Mouse (Mus musculus) small intestine, adult 2 months (tissue): ENCODE results near the gene Clca3a1. TPM values are rescaled to one million over a fixed set of nuclear protein-coding genes. Genes with fewer than 3 reads are reported as not detected.

Experiments
- H3K27ac ChIP-seq: fragments of 200-500 bp; 2 replicates; pipeline ENCODE4 v1.5.1; 2012; ENCODE audit warnings: low read depth, low read length, control low read depth, inconsistent platforms; ENCODE audit not compliant: insufficient read depth
- H3K27me3 ChIP-seq: fragments of 200-500 bp; 2 replicates; pipeline ENCODE4 v1.6.1; 2012; ENCODE audit warnings: mild to moderate bottlenecking, moderate library complexity, low read length, inconsistent platforms; ENCODE audit not compliant: control insufficient read depth, insufficient read depth
- H3K36me3 ChIP-seq: fragments of 200-500 bp; 2 replicates; pipeline ENCODE4 v1.6.1; 2012; ENCODE audit warnings: mild to moderate bottlenecking, low read length, control low read depth, inconsistent platforms; ENCODE audit not compliant: control insufficient read depth, insufficient read depth
- H3K4me1 ChIP-seq: fragments of 200-500 bp; 2 replicates; pipeline ENCODE4 v1.6.1; 2012; ENCODE audit warnings: low read length, inconsistent platforms, mixed read lengths; ENCODE audit not compliant: control insufficient read depth, insufficient read depth, insufficient read length
- H3K4me3 ChIP-seq: fragments of 200-500 bp; 2 replicates; pipeline ENCODE4 v1.5.1; 2012; ENCODE audit warnings: low read depth, mild to moderate bottlenecking, control low read depth, inconsistent platforms, low read length, moderate library complexity
- CTCF ChIP-seq: fragments of 200-500 bp; IDR thresholded peaks from 2 replicates; pipeline ENCODE4 v1.5.1; 2012; ENCODE audit warnings: low read depth, mild to moderate bottlenecking, control low read depth, inconsistent platforms, low read length, moderate library complexity, mixed read lengths; ENCODE audit not compliant: insufficient replicate concordance, insufficient read length; ENCODE audit errors: extremely low read depth
- POLR2A ChIP-seq: fragments of 200-500 bp; IDR thresholded peaks from 2 replicates; pipeline ENCODE4 v1.6.1; 2012; ENCODE audit warnings: low read depth, mild to moderate bottlenecking, control low read depth, inconsistent platforms, low read length, moderate library complexity
- WGBS: fragments of 180-500 bp; shearing (Covaris S2); methylation state at CpG from one replicate; pipeline ENCODE4 v1.1.7; 2018; 5-methylcytosine and 5-hydroxymethylcytosine counted together
- polyA plus RNA-seq: library from polyadenylated mRNA; depleted of rRNA; stranded (reverse); fragments of >200 nt; gene quantifications from 2 replicates; pipeline ENCODE4 v1.2.3, GENCODE M21; 2012; rRNA removed

Clca3a1 gene
- polyA plus RNA-seq, 1 experiment = 4.2 TPM

GRCm38 (mm10) chr3:144688284-144688683 is 72.5 kb downstream of the Clca3a1 start:
- Histone ChIP-seq H3K27ac (0 out of 2 replicates have a peak overlapping the region, but pooled peaks have one; percentile 0), H3K36me3 (peaks cover 24% of the 10 kb centered on the region), H3K4me1 (peaks cover 4% of the 10 kb centered on the region), H3K4me3 (no peak overlapping the region), H3K27me3 (no peaks in the 10 kb centered on the region)
- WGBS = 42% methylated on average over 8 of the region's 8 CpGs
- no peak for TF ChIP-seq CTCF
- no peak for TF ChIP-seq POLR2A

DNA sequence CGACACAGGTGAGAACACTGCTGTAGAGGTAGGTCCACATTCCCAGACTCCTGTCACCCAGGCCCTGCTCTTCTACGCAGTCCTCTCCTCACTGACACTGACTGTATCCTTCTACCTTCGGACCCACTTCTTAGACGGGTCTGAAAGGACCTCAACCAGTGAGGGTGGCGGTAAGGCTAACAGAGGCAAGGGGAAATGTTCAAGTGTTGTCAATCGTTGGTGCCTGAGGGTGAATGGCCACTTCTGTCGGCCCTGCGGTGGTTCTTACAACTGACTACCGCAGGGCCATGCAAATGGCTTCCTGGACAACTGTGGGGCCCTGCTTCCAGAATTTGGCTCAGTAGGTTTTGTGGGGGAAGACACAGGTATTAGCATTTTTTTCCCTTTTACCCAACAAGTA is 73.2 kb downstream of the Clca3a1 start:
- TF ChIP-seq POLR2A (no peak), CTCF (no peak)
- Histone ChIP-seq H3K27me3 (no peaks in the 10 kb centered on the region), H3K4me1 (peaks cover 4% of the 10 kb centered on the region), H3K4me3 (no peak overlapping the region), H3K27ac (no peak overlapping the region), H3K36me3 (peaks cover 22% of the 10 kb centered on the region)
- WGBS = 92% methylated on average over 9 of the region's 9 CpGs

DNA sequence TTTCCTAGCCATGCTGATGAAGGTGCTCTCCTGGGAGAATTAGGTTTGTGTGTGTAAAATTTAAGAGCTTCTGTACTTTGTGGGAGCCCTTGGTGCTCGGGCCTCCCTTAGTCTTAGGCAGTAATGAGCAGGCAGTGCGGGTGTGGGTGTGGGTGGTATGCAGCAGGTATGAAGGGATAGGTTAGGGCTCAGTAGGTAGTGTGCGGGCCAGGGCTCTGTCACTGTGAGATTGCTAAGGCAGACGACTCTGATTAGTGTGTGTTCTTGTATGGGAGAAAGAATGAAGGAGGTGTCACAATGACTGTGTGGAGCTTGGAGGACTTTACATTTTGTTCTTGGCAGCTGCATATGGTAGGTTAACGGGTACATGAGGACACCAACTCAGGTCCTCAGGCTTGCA is 74.6 kb downstream of the Clca3a1 start:
- peaks cover 17% of the 10 kb centered on the region for H3K36me3 ChIP-seq
- H3K27me3 ChIP-seq = no peaks in the 10 kb centered on the region
- no peak overlapping the region for H3K27ac ChIP-seq
- WGBS = 90% methylated on average over 5 of the region's 5 CpGs
- TF ChIP-seq POLR2A (no peak), CTCF (no peak)
- H3K4me1 ChIP-seq = peaks cover 4% of the 10 kb centered on the region
- H3K4me3 ChIP-seq = no peak overlapping the region

GRCm38 (mm10) chr3:144683136-144683814 is 77.5 kb downstream of the Clca3a1 start:
- Histone ChIP-seq H3K4me1 (peaks cover 1% of the 10 kb centered on the region; the same call in 1 of the 2 replicates), H3K36me3 (peaks cover 10% of the 10 kb centered on the region), H3K27me3 (no peaks in the 10 kb centered on the region), H3K27ac (no peak overlapping the region), H3K4me3 (no peak overlapping the region)
- no peak for TF ChIP-seq CTCF
- no peak for TF ChIP-seq POLR2A
- WGBS = 85% methylated on average over 12 of the region's 12 CpGs

DNA sequence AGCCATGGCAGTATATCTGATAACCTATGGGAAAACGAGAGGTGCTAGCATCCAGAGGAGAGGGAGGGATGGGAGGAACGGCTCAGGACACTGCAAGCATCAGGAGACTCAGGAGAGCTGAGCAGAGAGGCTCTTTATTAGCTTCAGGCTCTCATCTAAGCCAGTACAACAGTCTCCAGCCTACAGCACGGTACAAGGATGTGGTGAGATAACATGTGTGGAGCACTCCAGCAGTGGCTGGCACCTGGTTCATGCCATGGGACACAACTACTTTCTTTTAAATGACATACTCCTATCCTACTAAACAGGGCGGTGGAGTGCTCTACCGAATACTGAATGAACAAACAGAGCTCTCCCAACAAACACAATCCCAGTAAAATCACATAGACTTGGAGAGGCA is 79.2 kb downstream of the Clca3a1 start:
- H3K36me3 ChIP-seq = peaks cover 4% of the 10 kb centered on the region; the same call in 1 of the 2 replicates
- TF ChIP-seq POLR2A (no peak), CTCF (no peak)
- H3K27me3 ChIP-seq = no peaks in the 10 kb centered on the region
- 64% methylated on average over 5 of the region's 5 CpGs for WGBS
- H3K27ac ChIP-seq = no peak overlapping the region
- H3K4me3 ChIP-seq = no peak overlapping the region
- no peaks in the 10 kb centered on the region for H3K4me1 ChIP-seq

DNA sequence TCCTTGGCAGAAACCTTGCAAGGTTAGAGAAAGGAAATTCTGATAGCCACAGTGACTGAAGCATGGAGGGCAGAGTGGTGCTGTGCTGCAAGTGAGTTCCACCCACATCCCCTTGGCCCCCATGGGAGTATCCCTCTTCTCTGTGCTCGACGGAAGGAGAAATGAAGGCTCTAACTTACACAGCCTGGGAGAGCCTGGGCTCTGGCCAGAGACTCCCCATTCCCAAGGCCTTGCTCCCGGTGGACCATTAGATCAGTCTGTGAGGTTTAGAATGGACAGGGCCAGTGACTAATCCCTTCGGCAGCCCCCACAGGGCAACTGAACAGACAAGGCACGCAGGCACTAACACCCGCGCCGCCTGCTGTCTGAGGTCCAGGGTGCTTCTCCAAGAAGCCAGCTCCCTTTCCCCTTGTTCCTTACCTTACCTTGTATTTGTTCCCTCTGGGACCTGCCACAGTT is 81.0 kb downstream of the Clca3a1 start:
- Histone ChIP-seq H3K4me3 (no peak overlapping the region), H3K27me3 (no peaks in the 10 kb centered on the region), H3K36me3 (peaks cover under 1% of the 10 kb centered on the region; the same call in 1 of the 2 replicates), H3K27ac (no peak overlapping the region), H3K4me1 (no peaks in the 10 kb centered on the region)
- no peak for TF ChIP-seq POLR2A
- TF ChIP-seq CTCF = no peak
- WGBS = 84% methylated on average over 8 of the region's 8 CpGs

Other genes starting within 250 kb of the Clca3a1 start
- 1.3 and 2.3 TPM in 2 replicates for gene Hs2st1, start 190.8 kb downstream of the Clca3a1 start, polyA plus RNA-seq
- gene Selenof, start 190.7 kb downstream of the Clca3a1 start, polyA plus RNA-seq = 44.9 and 74.2 TPM in 2 replicates
- 9.2 and 21.5 TPM in 2 replicates for gene Sh3glb1, start 40.6 kb downstream of the Clca3a1 start, polyA plus RNA-seq
- gene Clca3a2, start 58.5 kb upstream of the Clca3a1 start, polyA plus RNA-seq = 2.4 and 4.4 TPM in 2 replicates
- 20.7 and 44.3 TPM in 2 replicates for gene Clca3b, start 88.4 kb upstream of the Clca3a1 start, polyA plus RNA-seq
- gene Clca4b, start 171.6 kb upstream of the Clca3a1 start, polyA plus RNA-seq = 35.3 and 199 TPM in 2 replicates
- 8.9 and 175 TPM in 2 replicates for gene Clca4a, start 214.1 kb upstream of the Clca3a1 start, polyA plus RNA-seq